Comparison of ENCODE assay signal across 8 mouse cellular contexts in the genomic region with DNA sequence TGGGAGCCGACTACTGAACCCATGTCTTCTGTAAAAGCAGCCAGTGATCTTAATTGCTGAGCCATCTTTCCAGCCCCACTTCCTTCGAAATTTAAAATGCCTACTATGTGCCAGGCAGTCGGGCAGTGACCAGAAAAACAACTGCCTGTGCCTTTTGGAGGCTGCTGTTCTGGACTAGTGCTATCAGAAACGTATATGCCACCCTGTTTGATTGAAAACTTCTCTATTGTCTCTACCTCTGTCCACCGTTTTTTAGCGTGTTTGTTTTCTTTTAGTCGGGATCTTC. TPM values are rescaled to one million over a fixed set of nuclear protein-coding genes. Genes with fewer than 3 reads are reported as not detected.
DNase-seq lines count a peak whose midpoint lies in the region; ATAC-seq and TF ChIP-seq lines count a peak whose summit lies in the region.

No protein-coding gene starts in this region.

- H3K4me3 ChIP-seq in left cerebral cortex, adult 2 months = peak overlapping the region; percentile 77
- peak overlapping the region; percentile 97 for H3K4me3 ChIP-seq in embryonic facial prominence, embryonic 12.5 days
- H3K4me3 ChIP-seq in hindbrain, postnatal 0 days (ENCODE audit: low read length) = peak overlapping the region; percentile 88
- peak overlapping the region; percentile 100 for H3K4me3 ChIP-seq in midbrain, postnatal 0 days (ENCODE audit: low read depth, low read length)

- H3K9ac ChIP-seq in embryonic facial prominence, embryonic 12.5 days = peak overlapping the region; percentile 99
- H3K9ac ChIP-seq in hindbrain, postnatal 0 days (replicated peaks; ENCODE audit: low read length) = peak overlapping the region; percentile 96
- H3K9ac ChIP-seq in midbrain, postnatal 0 days (replicated peaks; ENCODE audit: low read length, poor library complexity, severe bottlenecking) = peak overlapping the region; percentile 61

- DNase-seq in left cerebral cortex, adult 2 months (ENCODE audit: extremely low spot score in 1 of 2, low spot score in 2 of 2) = no peak
- no peak for DNase-seq in left cerebral cortex, postnatal 14 days (ENCODE audit: low spot score in 2 of 2)
- DNase-seq in hindbrain, postnatal 0 days (ENCODE audit: low spot score) = no peak
- no peak for DNase-seq in midbrain, postnatal 0 days (ENCODE audit: low spot score)
- DNase-seq in Muller cell, postnatal 12 days (ENCODE audit: inconsistent ontology term) = no peak
- DNase-seq in yolk sac, embryonic 10.5 days (ENCODE audit: low spot score) = no peak

- WGBS in embryonic facial prominence, embryonic 12.5 days = 45% methylated on average over 7 of the region's 7 CpGs
- 49% methylated on average over 7 of the region's 7 CpGs for WGBS in hindbrain, postnatal 0 days
- WGBS in midbrain, postnatal 0 days = 38% methylated on average over 7 of the region's 7 CpGs

- no peak for TF ChIP-seq CTCF in left cerebral cortex, adult 2 months (IDR thresholded peaks at IDR 0.05)
- no peak for TF ChIP-seq CTCF in hindbrain, postnatal 0 days (IDR thresholded peaks at IDR 0.05; ENCODE audit: low read depth)
- TF ChIP-seq CTCF in midbrain, postnatal 0 days (IDR thresholded peaks at IDR 0.05) = no peak

- no peaks in the 10 kb centered on the region for H3K9me3 ChIP-seq in embryonic facial prominence, embryonic 12.5 days
- H3K9me3 ChIP-seq in hindbrain, postnatal 0 days (ENCODE audit: low read length) = no peaks in the 10 kb centered on the region
- no peaks in the 10 kb centered on the region for H3K9me3 ChIP-seq in midbrain, postnatal 0 days (ENCODE audit: low read length)

- H3K36me3 ChIP-seq in embryonic facial prominence, embryonic 12.5 days = peaks cover 37% of the 10 kb centered on the region
- peaks cover 3% of the 10 kb centered on the region; the same call in 1 of the 2 replicates for H3K36me3 ChIP-seq in hindbrain, postnatal 0 days (ENCODE audit: insufficient read depth, low read length)
- peaks cover 18% of the 10 kb centered on the region for H3K36me3 ChIP-seq in midbrain, postnatal 0 days (ENCODE audit: insufficient read depth, low read length)

- H3K27ac ChIP-seq in left cerebral cortex, adult 2 months = peak overlapping the region; percentile 91; the same call in 1 of the 2 replicates
- no peak overlapping the region; the same call in 1 of the 2 replicates for H3K27ac ChIP-seq in embryonic facial prominence, embryonic 12.5 days
- H3K27ac ChIP-seq in hindbrain, postnatal 0 days = peak overlapping the region; percentile 89
- peak overlapping the region; percentile 91 for H3K27ac ChIP-seq in midbrain, postnatal 0 days (ENCODE audit: low read depth, low read length)

- peaks cover 24% of the 10 kb centered on the region for H3K4me1 ChIP-seq in embryonic facial prominence, embryonic 12.5 days
- H3K4me1 ChIP-seq in hindbrain, postnatal 0 days (ENCODE audit: insufficient read depth, low read length) = peaks cover 8% of the 10 kb centered on the region; the same call in 1 of the 2 replicates
- H3K4me1 ChIP-seq in midbrain, postnatal 0 days (ENCODE audit: insufficient read depth, low read length) = peaks cover 7% of the 10 kb centered on the region

- no peaks in the 10 kb centered on the region for H3K27me3 ChIP-seq in embryonic facial prominence, embryonic 12.5 days
- no peaks in the 10 kb centered on the region for H3K27me3 ChIP-seq in hindbrain, postnatal 0 days (ENCODE audit: insufficient read depth, low read length)
- no peaks in the 10 kb centered on the region for H3K27me3 ChIP-seq in midbrain, postnatal 0 days (ENCODE audit: insufficient read depth, low read length)

- intact Hi-C loops in left cerebral cortex, adult 2 months (cut with DNase I) = loop anchor here (10.0 kb wide), 1 partner anchor 169 kb away; the partner anchor contains the start of gene Cers4
- intact Hi-C loops in left cerebral cortex, postnatal 14 days (cut with DNase I) = no loop called here

- ATAC-seq in embryonic facial prominence, embryonic 12.5 days (ENCODE audit: insufficient number of reproducible peaks, insufficient read depth, low FRiP score, low TSS enrichment) = no peak
- no peak for ATAC-seq in hindbrain, postnatal 0 days
- no peak for ATAC-seq in midbrain, postnatal 0 days (ENCODE audit: low FRiP score)
- no peak for ATAC-seq in monocyte, adult 5-6 weeks (replicated peaks; ENCODE audit: insufficient number of reproducible peaks, low FRiP score, low TSS enrichment, poor library complexity, severe bottlenecking)

- peak overlapping the region; percentile 78 for H3K4me2 ChIP-seq in embryonic facial prominence, embryonic 12.5 days (replicated peaks)
- peak overlapping the region; percentile 88 for H3K4me2 ChIP-seq in hindbrain, postnatal 0 days (ENCODE audit: low read depth, low read length)
- peak overlapping the region; percentile 56 for H3K4me2 ChIP-seq in midbrain, postnatal 0 days (ENCODE audit: low read depth, low read length, poor library complexity, severe bottlenecking)

RNA-seq across cellular contexts. Expression of gene Elavl1, which starts 0.5 kb away (rescaled TPM):
- total RNA-seq in left cerebral cortex, adult 2 months (2021) = 10 to 100 TPM; 74.1 to 77.4 TPM
- total RNA-seq in left cerebral cortex, postnatal 14 days (2021) = 10 to 100 TPM; 72.2 to 72.5 TPM
- polyA plus RNA-seq in embryonic facial prominence, embryonic 12.5 days (2016; fragmentation: Nextera tagmentation; extraction: Ambion mirVana) = 316 and 334 TPM in 2 replicates
- total RNA-seq in hindbrain, postnatal 0 days (2014; rRNA removed) = 56.2 and 61.0 TPM in 2 replicates
- polyA plus RNA-seq in hindbrain, postnatal 0 days (2015; fragmentation: Nextera tagmentation; extraction: Ambion mirVana) = 64.6 and 68.4 TPM in 2 replicates
- total RNA-seq in midbrain, postnatal 0 days (2014; rRNA removed) = 70.6 and 73.3 TPM in 2 replicates
- 50.0 and 54.3 TPM in 2 replicates for polyA plus RNA-seq in midbrain, postnatal 0 days (2015; fragmentation: Nextera tagmentation; extraction: Ambion mirVana)
- 44.2 to 65.5 TPM (median 46.9 TPM) in 3 replicates for total RNA-seq in monocyte, adult 5-6 weeks (2017)

RNA-seq across cellular contexts. Expression of gene Ccl25, which starts 0.7 kb away (rescaled TPM):
- 10 to 100 TPM; 21.9 to 22.8 TPM for total RNA-seq in left cerebral cortex, adult 2 months (2021)
- 10 to 100 TPM; 20.9 to 26.6 TPM for total RNA-seq in left cerebral cortex, postnatal 14 days (2021)
- polyA plus RNA-seq in embryonic facial prominence, embryonic 12.5 days (2016; fragmentation: Nextera tagmentation; extraction: Ambion mirVana) = 23.1 and 26.0 TPM in 2 replicates
- total RNA-seq in hindbrain, postnatal 0 days (2014; rRNA removed) = 5.9 and 6.1 TPM in 2 replicates
- polyA plus RNA-seq in hindbrain, postnatal 0 days (2015; fragmentation: Nextera tagmentation; extraction: Ambion mirVana) = 17.2 and 17.9 TPM in 2 replicates
- total RNA-seq in midbrain, postnatal 0 days (2014; rRNA removed) = 4.9 and 13.0 TPM in 2 replicates
- 14.7 and 16.3 TPM in 2 replicates for polyA plus RNA-seq in midbrain, postnatal 0 days (2015; fragmentation: Nextera tagmentation; extraction: Ambion mirVana)
- 9.8 to 27.9 TPM (median 17.7 TPM) in 3 replicates for total RNA-seq in monocyte, adult 5-6 weeks (2017)

RNA-seq across cellular contexts. Expression of gene Timm44, which starts 50.0 kb away (rescaled TPM):
- 10 to 100 TPM; 66.1 to 72.6 TPM for total RNA-seq in left cerebral cortex, adult 2 months (2021)
- 10 to 100 TPM; 59.4 to 65.0 TPM for total RNA-seq in left cerebral cortex, postnatal 14 days (2021)
- 64.1 and 64.3 TPM in 2 replicates for polyA plus RNA-seq in embryonic facial prominence, embryonic 12.5 days (2016; fragmentation: Nextera tagmentation; extraction: Ambion mirVana)
- 45.7 and 64.8 TPM in 2 replicates for total RNA-seq in hindbrain, postnatal 0 days (2014; rRNA removed)
- polyA plus RNA-seq in hindbrain, postnatal 0 days (2015; fragmentation: Nextera tagmentation; extraction: Ambion mirVana) = 46.7 and 50.0 TPM in 2 replicates
- total RNA-seq in midbrain, postnatal 0 days (2014; rRNA removed) = 58.0 and 58.5 TPM in 2 replicates
- polyA plus RNA-seq in midbrain, postnatal 0 days (2015; fragmentation: Nextera tagmentation; extraction: Ambion mirVana) = 50.5 and 52.7 TPM in 2 replicates
- total RNA-seq in monocyte, adult 5-6 weeks (2017) = 55.0 to 89.8 TPM (median 63.5 TPM) in 3 replicates
